Mouse (Mus musculus) MEL (cell line): Measurements from ENCODE around the gene Tnxb. TPM values are rescaled to one million over a fixed set of nuclear protein-coding genes. Genes with fewer than 3 reads are reported as not detected.
"Not testable (repeated sequence)": the region's sequence is repeated elsewhere in the genome, so short reads cannot be mapped to it uniquely, and the experiment has no call there.

ENCODE experiments used
- DNase-seq: peaks from one replicate; pipeline ENCODE4 v3.0.0; 2011; ENCODE audit warnings: low read depth, low spot score
- H3K27ac ChIP-seq: 2 replicates; pipeline ENCODE4 v1.5.1; 2012; ENCODE audit warnings: low read depth, mild to moderate bottlenecking, control low read depth, low read length, moderate library complexity; ENCODE audit not compliant: control insufficient read depth
- H3K27me3 ChIP-seq, 2 experiments: fragments of 150-350 bp in 1 of 2; sonication (generic) in 1 of 2; 2 replicates each; pipeline ENCODE4 v1.6.1; 2012; ENCODE audit warnings: low read length in 2 of 2, mild to moderate bottlenecking in 2 of 2, improper control_type of control experiment in 1 of 2, moderate library complexity in 1 of 2; ENCODE audit not compliant: insufficient read depth in 2 of 2, control insufficient read depth in 1 of 2
- H3K36me3 ChIP-seq, 2 experiments: 2 replicates each; pipeline ENCODE4 v1.6.1; 2012 to 2014; ENCODE audit warnings: low read length in 2 of 2, improper control_type of control experiment in 1 of 2, inconsistent platforms in 1 of 2, mild to moderate bottlenecking in 1 of 2; ENCODE audit not compliant: insufficient read depth in 2 of 2, control insufficient read depth in 1 of 2
- H3K4me1 ChIP-seq, 2 experiments: fragments of 150-350 bp in 1 of 2; sonication (generic) in 1 of 2; 2 replicates each; pipeline ENCODE4 v1.6.1; 2012; ENCODE audit warnings: low read length in 2 of 2, improper control_type of control experiment in 1 of 2, mild to moderate bottlenecking in 1 of 2; ENCODE audit not compliant: insufficient read depth in 2 of 2, control insufficient read depth in 1 of 2
- H3K4me3 ChIP-seq, 2 experiments: fragments of 150-350 bp in 1 of 2; sonication (generic) in 1 of 2; 2 replicates each; pipeline ENCODE4 v1.5.1; 2012; ENCODE audit warnings: low read depth in 2 of 2, low read length in 2 of 2, mild to moderate bottlenecking in 2 of 2, moderate library complexity in 2 of 2, control low read depth in 1 of 2, improper control_type of control experiment in 1 of 2; ENCODE audit not compliant: control insufficient read depth in 1 of 2, insufficient read depth in 1 of 2
- H3K79me2 ChIP-seq: 2 replicates; pipeline ENCODE4 v1.6.1; 2012; ENCODE audit warnings: mild to moderate bottlenecking, low read length, moderate library complexity; ENCODE audit not compliant: control insufficient read depth, poor library complexity, insufficient read depth
- H3K9ac ChIP-seq: 2 replicates; pipeline ENCODE4 v1.6.1; 2012; ENCODE audit warnings: low read depth, mild to moderate bottlenecking, control low read depth, low read length, moderate library complexity; ENCODE audit not compliant: control insufficient read depth, poor library complexity, severe bottlenecking
- H3K9me3 ChIP-seq: fragments of 150-350 bp; sonication (generic); replicated peaks from 2 replicates; pipeline ENCODE4 v1.6.1; 2012; ENCODE audit warnings: mild to moderate bottlenecking, low read length, improper control_type of control experiment, moderate library complexity; ENCODE audit not compliant: insufficient read depth
- BHLHE40 ChIP-seq: IDR thresholded peaks from 2 replicates; pipeline ENCODE4 v1.6.1; 2012; ENCODE audit warnings: low read depth, mild to moderate bottlenecking, inconsistent platforms, low read length, improper control_type of control experiment, borderline replicate concordance
- CTCF ChIP-seq, 3 experiments: IDR thresholded peaks in 2 of 3; conservative IDR thresholded peaks in 1 of 3; 2 replicates each; pipeline ENCODE4 v1.5.1; 2011 to 2012; ENCODE audit warnings: low read length in 3 of 3, low read depth in 2 of 3, mild to moderate bottlenecking in 2 of 3, improper control_type of control experiment in 1 of 3, inconsistent platforms in 1 of 3, mixed read lengths in 1 of 3, moderate library complexity in 1 of 3; ENCODE audit not compliant: control insufficient read depth in 1 of 3, insufficient read depth in 1 of 3, poor library complexity in 1 of 3, severe bottlenecking in 1 of 3
- ELF1 ChIP-seq: IDR thresholded peaks from 2 replicates; pipeline ENCODE4 v1.6.1; 2014; ENCODE audit warnings: low read depth, mild to moderate bottlenecking, inconsistent platforms, low read length, improper control_type of control experiment, moderate library complexity
- GABPA ChIP-seq: IDR thresholded peaks from 2 replicates; pipeline ENCODE4 v1.6.1; 2012; ENCODE audit warnings: low read depth, mild to moderate bottlenecking, inconsistent platforms, low read length, improper control_type of control experiment, moderate library complexity
- GATA1 ChIP-seq: IDR thresholded peaks from 2 replicates; pipeline ENCODE4 v1.6.1; 2011; ENCODE audit warnings: low read depth, low read length, improper control_type of control experiment
- KAT2A ChIP-seq: conservative IDR thresholded peaks from 2 replicates; pipeline ENCODE4 v1.6.1; 2012; ENCODE audit warnings: low read depth, low read length, improper control_type of control experiment, inconsistent platforms
- NELFE ChIP-seq: IDR thresholded peaks from 2 replicates; pipeline ENCODE4 v1.6.1; 2011; ENCODE audit warnings: low read depth, low read length, improper control_type of control experiment
- POLR2A ChIP-seq, 2 experiments: IDR thresholded peaks; 2 replicates each; pipeline ENCODE4 v1.6.1; 2011 to 2012; ENCODE audit warnings: low read length in 2 of 2, mild to moderate bottlenecking in 2 of 2, control low read depth in 1 of 2, improper control_type of control experiment in 1 of 2, low read depth in 1 of 2, moderate library complexity in 1 of 2; ENCODE audit not compliant: control insufficient read depth in 1 of 2, insufficient read depth in 1 of 2, poor library complexity in 1 of 2
- RAD21 ChIP-seq: IDR thresholded peaks from 2 replicates; pipeline ENCODE4 v1.6.1; 2011; ENCODE audit warnings: mild to moderate bottlenecking, low read depth, low read length, improper control_type of control experiment
- TBP ChIP-seq: IDR thresholded peaks from 2 replicates; pipeline ENCODE4 v1.8.0; 2011; ENCODE audit warnings: low read depth, low read length, improper control_type of control experiment
- TCF12 ChIP-seq: IDR thresholded peaks from 2 replicates; pipeline ENCODE4 v1.6.1; 2014; ENCODE audit warnings: low read depth, mild to moderate bottlenecking, inconsistent platforms, low read length, improper control_type of control experiment, moderate library complexity
- UBTF ChIP-seq: IDR thresholded peaks from 2 replicates; pipeline ENCODE4 v1.6.1; 2012; ENCODE audit warnings: low read depth, mild to moderate bottlenecking, inconsistent platforms, low read length, improper control_type of control experiment, moderate library complexity, borderline replicate concordance; ENCODE audit not compliant: insufficient read depth
- USF1 ChIP-seq: IDR thresholded peaks from 2 replicates; pipeline ENCODE4 v1.6.1; 2014; ENCODE audit warnings: low read depth, mild to moderate bottlenecking, inconsistent platforms, low read length, improper control_type of control experiment, moderate library complexity
- USF2 ChIP-seq, 2 experiments: IDR thresholded peaks; 2 replicates each; pipeline ENCODE4 v1.6.1; 2011 to 2012; ENCODE audit warnings: improper control_type of control experiment in 2 of 2, low read length in 2 of 2, borderline replicate concordance in 1 of 2, inconsistent platforms in 1 of 2, low read depth in 1 of 2, mild to moderate bottlenecking in 1 of 2; ENCODE audit not compliant: insufficient read depth in 1 of 2
- ZMIZ1 ChIP-seq: IDR thresholded peaks from 2 replicates; pipeline ENCODE4 v1.6.1; 2012; ENCODE audit warnings: low read depth, mild to moderate bottlenecking, inconsistent platforms, low read length, improper control_type of control experiment, moderate library complexity
- polyA plus RNA-seq, 2 experiments: library from polyadenylated mRNA; stranded (reverse) in 1 of 2; unstranded in 1 of 2; fragments of >175 nt in 1 of 2; fragments of >200 nt in 1 of 2; gene quantifications; 2 replicates each; pipeline versions ENCODE4 v1.2.1 to v1.2.4; 2012; ENCODE audit warnings: low replicate concordance in 2 of 2, low read depth in 1 of 2; ENCODE audit not compliant: insufficient read length in 2 of 2, insufficient read depth in 1 of 2, missing spikeins in 1 of 2
- total RNA-seq: library from RNA; depleted of rRNA; stranded (reverse); fragments of 300-350 nt; gene quantifications from 2 replicates; pipeline ENCODE4 v1.2.3, GENCODE M21; 2012

Tnxb gene
- total and polyA plus RNA-seq, 3 experiments, result 0.27 to 0.28 TPM; not detected in 1

GRCm38 (mm10) chr17:34737466-34737865, 67.1 kb downstream of the Tnxb start:
- H3K79me2 ChIP-seq, H3K27ac ChIP-seq, H3K9ac ChIP-seq, H3K36me3 ChIP-seq, H3K4me1 ChIP-seq, H3K9me3 ChIP-seq, DNase-seq, H3K27me3 ChIP-seq, H3K4me3 ChIP-seq: not testable (repeated sequence)

GRCm38 (mm10) chr17:34739708-34740107, 69.4 kb downstream of the Tnxb start:
- not testable (repeated sequence) for H3K27me3 ChIP-seq, H3K79me2 ChIP-seq, H3K27ac ChIP-seq, DNase-seq, H3K36me3 ChIP-seq, H3K4me3 ChIP-seq, H3K9ac ChIP-seq, H3K4me1 ChIP-seq, H3K9me3 ChIP-seq

- H3K27me3 ChIP-seq, result no peaks in the 10 kb centered on the region
- no peaks in the 10 kb centered on the region for H3K4me1 ChIP-seq
- TF ChIP-seq ZMIZ1, result no peak
- TF ChIP-seq GABPA, result no peak
- TF ChIP-seq KAT2A, result no peak
- TF ChIP-seq RAD21, result no peak
- no peak for TF ChIP-seq GATA1
- TF ChIP-seq ELF1, result no peak
- no peak for TF ChIP-seq CTCF (IDR thresholded peaks at IDR 0.05 in 2 of 3, conservative IDR thresholded peaks at IDR 0.05 in 1 of 3; ENCODE audit: control insufficient read depth in 1 of 3, insufficient read depth in 1 of 3, low read depth in 2 of 3, low read length in 3 of 3, poor library complexity in 1 of 3, severe bottlenecking in 1 of 3)
- no peak for TF ChIP-seq TCF12
- TF ChIP-seq USF1, result no peak
- no peak for TF ChIP-seq NELFE
- no peak for TF ChIP-seq TBP
- no peak for TF ChIP-seq USF2 (IDR thresholded peaks at IDR 0.05; ENCODE audit: borderline replicate concordance in 1 of 2, insufficient read depth in 1 of 2, low read depth in 1 of 2, low read length in 2 of 2)
- no peak for TF ChIP-seq POLR2A (IDR thresholded peaks at IDR 0.05; ENCODE audit: control insufficient read depth in 1 of 2, insufficient read depth in 1 of 2, low read depth in 1 of 2, low read length in 2 of 2, poor library complexity in 1 of 2)
- TF ChIP-seq BHLHE40, result no peak
- no peak for TF ChIP-seq UBTF
- no peak overlapping the region for H3K27ac ChIP-seq
- no peaks in the 10 kb centered on the region for H3K36me3 ChIP-seq
- peak; percentile 16 for DNase-seq
- H3K79me2 ChIP-seq, result no peaks in the 10 kb centered on the region
- no peak overlapping the region for H3K9ac ChIP-seq
- H3K9me3 ChIP-seq, result no peaks in the 10 kb centered on the region
- no peak overlapping the region for H3K4me3 ChIP-seq
Observed at GRCm38 (mm10) chr17:34740280-34740679, 69.9 kb downstream of the Tnxb start.
